Mouse (Mus musculus): ENCODE measurements at regions not wholly inside any gene's neighbourhood (a gene's known extent, or its start where the extent isn't known, plus 50 kb on each side); places are given as distances from the start of the nearest gene placed in this dataset.

GRCm38 (mm10) chr14:81254343-81254838 lies 1270.5 kb downstream of the Olfm4 start:
- no peaks in the 10 kb centered on the region for H3K4me1 ChIP-seq
- 74% methylated on average over 4 of the region's 4 CpGs for WGBS
- no peak overlapping the region for H3K4me2 ChIP-seq
- H3K9me3 ChIP-seq: no peaks in the 10 kb centered on the region
- H3K9ac ChIP-seq: no peak overlapping the region
- H3K36me3 ChIP-seq: no peaks in the 10 kb centered on the region
- H3K27ac ChIP-seq: no peak overlapping the region
- H3K27me3 ChIP-seq (replicated peaks): no peaks in the 10 kb centered on the region
- no peak for ATAC-seq (ENCODE audit: insufficient read depth, low FRiP score, low read depth)
- no peak overlapping the region for H3K4me3 ChIP-seq (replicated peaks)

- ATAC-seq (ENCODE audit: insufficient read depth, low FRiP score, low read depth): peak; percentile 65
- Histone ChIP-seq H3K27me3 (replicated peaks) (no peaks in the 10 kb centered on the region), H3K9ac (no peak overlapping the region), H3K36me3 (no peaks in the 10 kb centered on the region), H3K9me3 (no peaks in the 10 kb centered on the region), H3K4me2 (no peak overlapping the region), H3K4me3 (replicated peaks) (no peak overlapping the region), H3K27ac (no peak overlapping the region), H3K4me1 (no peaks in the 10 kb centered on the region)
These were observed 1271.5 kb downstream of the Olfm4 start for GRCm38 (mm10) chr14:81255423-81255822.

- no peak overlapping the region for H3K27ac ChIP-seq
- 37% methylated on average over 3 of the region's 3 CpGs for WGBS
- no peak overlapping the region for H3K9ac ChIP-seq
- H3K27me3 ChIP-seq (replicated peaks): no peaks in the 10 kb centered on the region
- H3K36me3 ChIP-seq: no peaks in the 10 kb centered on the region
- no peak overlapping the region for H3K4me2 ChIP-seq
- ATAC-seq (ENCODE audit: insufficient read depth, low FRiP score, low read depth): no peak
- H3K9me3 ChIP-seq: no peaks in the 10 kb centered on the region
- H3K4me3 ChIP-seq (replicated peaks): no peak overlapping the region
- H3K4me1 ChIP-seq: no peaks in the 10 kb centered on the region
These were observed 1283.9 kb downstream of the Olfm4 start for GRCm38 (mm10) chr14:81267637-81268373.

- Histone ChIP-seq H3K4me3 (replicated peaks) (no peak overlapping the region), H3K27me3 (replicated peaks) (no peaks in the 10 kb centered on the region), H3K9me3 (no peaks in the 10 kb centered on the region), H3K9ac (no peak overlapping the region), H3K4me2 (no peak overlapping the region), H3K27ac (no peak overlapping the region), H3K4me1 (no peaks in the 10 kb centered on the region), H3K36me3 (no peaks in the 10 kb centered on the region)
- no peak for ATAC-seq (ENCODE audit: insufficient read depth, low FRiP score, low read depth)
- 81% methylated on average over 3 of the region's 3 CpGs for WGBS
These were observed 1303.7 kb downstream of the Olfm4 start for GRCm38 (mm10) chr14:81287489-81288025.

- Histone ChIP-seq H3K4me1 (no peaks in the 10 kb centered on the region), H3K36me3 (no peaks in the 10 kb centered on the region), H3K27ac (no peak overlapping the region), H3K9ac (no peak overlapping the region), H3K4me2 (no peak overlapping the region), H3K9me3 (no peaks in the 10 kb centered on the region), H3K4me3 (replicated peaks) (no peak overlapping the region), H3K27me3 (replicated peaks) (no peaks in the 10 kb centered on the region)
- no peak for ATAC-seq (ENCODE audit: insufficient read depth, low FRiP score, low read depth)
- WGBS: 55% methylated on average over 4 of the region's 4 CpGs
These were observed 1323.3 kb downstream of the Olfm4 start for GRCm38 (mm10) chr14:81307160-81307559.

- ATAC-seq (ENCODE audit: insufficient read depth, low FRiP score, low read depth): no peak
- Histone ChIP-seq H3K9ac (no peak overlapping the region), H3K9me3 (no peaks in the 10 kb centered on the region), H3K4me2 (no peak overlapping the region), H3K27me3 (replicated peaks) (no peaks in the 10 kb centered on the region), H3K27ac (no peak overlapping the region), H3K4me3 (replicated peaks) (no peak overlapping the region), H3K4me1 (no peaks in the 10 kb centered on the region), H3K36me3 (no peaks in the 10 kb centered on the region)
- WGBS: 67% methylated on average over 2 of the region's 2 CpGs
These were observed 1357.2 kb downstream of the Olfm4 start for GRCm38 (mm10) chr14:81341058-81341457.

GRCm38 (mm10) chr14:81387566-81387965 lies 1403.7 kb downstream of the Olfm4 start:
- ATAC-seq (ENCODE audit: insufficient read depth, low FRiP score, low read depth): no peak
- Histone ChIP-seq H3K4me3 (replicated peaks) (no peak overlapping the region), H3K27me3 (replicated peaks) (no peaks in the 10 kb centered on the region), H3K36me3 (no peaks in the 10 kb centered on the region), H3K27ac (no peak overlapping the region), H3K4me2 (no peak overlapping the region), H3K9me3 (no peaks in the 10 kb centered on the region), H3K9ac (no peak overlapping the region), H3K4me1 (no peaks in the 10 kb centered on the region)
- WGBS: 94% methylated on average over 2 of the region's 2 CpGs

Measured in stomach, embryonic 15.5 days (tissue).